Mouse (Mus musculus) spleen, adult 18-20 months (tissue): ENCODE measurements around the gene Ehd4.

Experiments used
- DNase-seq, 2 experiments: peaks; one replicate each; pipeline ENCODE4 v3.0.0; 2022; ENCODE audit warnings: mixed read lengths in 2 of 2

Ehd4 gene

GRCm38 (mm10) chr2:120068555-120069465, 85.6 kb downstream of the Ehd4 start:
- peak in 1 of 2 experiments; percentile 9 for DNase-seq

- DNase-seq = no peak
Observed at GRCm38 (mm10) chr2:120066224-120066623, 88.2 kb downstream of the Ehd4 start.

- no peak for DNase-seq
Observed at GRCm38 (mm10) chr2:120065243-120065642, 89.2 kb downstream of the Ehd4 start.

- DNase-seq = no peak
Observed at GRCm38 (mm10) chr2:120064639-120065038, 89.8 kb downstream of the Ehd4 start.

DNA sequence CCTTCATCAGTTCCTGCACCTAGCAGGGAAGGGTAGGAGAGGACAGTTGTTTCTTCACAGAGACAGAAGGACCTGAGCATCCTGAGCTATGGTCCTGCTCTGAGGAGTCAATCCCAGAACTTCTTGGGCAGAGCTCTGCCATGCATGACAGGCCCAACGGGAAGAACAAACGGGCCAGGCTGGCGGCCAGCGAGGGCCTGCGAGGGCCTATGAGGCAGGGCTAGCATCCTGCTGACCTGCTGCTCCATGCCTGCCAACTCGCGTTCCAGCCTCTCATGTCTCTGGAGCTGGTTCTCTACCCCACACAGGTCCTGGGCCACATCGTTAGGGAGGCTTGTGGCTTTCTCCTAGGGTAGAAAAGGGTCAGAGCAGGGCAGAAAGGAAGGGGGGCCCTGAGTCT, 92.2 kb downstream of the Ehd4 start:
- no peak for DNase-seq

GRCm38 (mm10) chr2:120060651-120061050, 93.8 kb downstream of the Ehd4 start:
- no peak for DNase-seq

GRCm38 (mm10) chr2:120060190-120060589, 94.2 kb downstream of the Ehd4 start:
- DNase-seq = no peak

DNA sequence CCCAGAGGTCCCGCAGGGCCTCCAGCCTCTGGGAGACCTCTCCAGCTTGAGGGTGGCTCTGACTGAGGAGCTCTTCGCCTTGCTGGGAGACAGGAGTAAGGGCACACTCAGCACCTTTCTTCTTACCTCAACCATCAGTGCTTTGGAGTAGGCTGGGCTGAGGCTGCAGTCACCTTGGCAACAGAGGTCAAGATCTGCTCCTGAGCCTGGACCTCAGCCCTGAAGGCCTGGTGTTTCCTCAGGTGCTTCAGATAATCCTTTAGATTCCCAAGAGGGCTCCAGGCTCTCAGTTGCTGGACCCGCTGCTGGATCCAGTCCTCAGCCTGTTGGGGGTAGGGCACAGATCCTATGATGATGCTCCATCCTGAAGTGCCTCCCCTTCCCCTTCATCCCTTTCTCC, 94.9 kb downstream of the Ehd4 start:
- no peak for DNase-seq

GRCm38 (mm10) chr2:120058818-120059217, 95.6 kb downstream of the Ehd4 start:
- DNase-seq = no peak

DNA sequence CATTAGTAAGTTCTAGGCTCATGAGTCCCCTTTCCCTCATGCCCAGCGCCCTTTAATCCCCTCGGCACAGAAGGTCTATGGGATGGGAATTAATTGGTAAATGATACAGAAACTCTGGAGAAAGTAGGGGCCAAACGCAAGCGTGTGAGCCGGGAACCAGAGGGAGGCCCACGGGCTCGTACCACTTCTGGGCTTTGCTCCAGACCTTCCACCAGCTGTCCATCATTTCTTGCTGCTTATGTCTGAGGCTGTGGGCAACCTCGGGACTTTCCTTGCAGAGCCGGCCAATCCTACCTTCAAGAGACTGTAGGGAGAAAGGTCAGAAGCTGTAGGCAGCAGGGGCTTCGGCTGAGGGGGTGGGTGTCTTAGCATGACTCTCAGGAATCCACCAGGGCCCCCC, 98.5 kb downstream of the Ehd4 start:
- no peak for DNase-seq

GRCm38 (mm10) chr2:120054771-120055552, 99.4 kb downstream of the Ehd4 start:
- DNase-seq = no peak

DNA sequence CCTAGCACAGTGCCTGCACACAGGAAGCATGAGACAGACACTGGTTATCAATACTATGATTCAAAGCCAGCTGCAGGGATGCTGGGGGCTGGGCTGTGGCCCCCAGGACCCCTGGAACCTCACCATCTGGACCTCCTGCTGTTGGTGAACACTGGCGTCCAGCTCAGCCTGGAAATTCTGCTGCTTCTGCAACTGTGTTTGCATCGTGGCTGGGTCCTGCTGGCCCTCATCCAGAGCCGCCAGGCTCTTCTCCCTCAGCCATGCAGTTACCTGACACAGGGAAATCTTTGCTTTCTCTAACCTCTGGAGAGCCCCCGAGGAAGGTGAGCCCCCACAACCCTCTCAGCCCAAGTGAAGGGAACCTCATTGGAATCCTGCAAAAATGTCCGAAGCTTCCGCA, 103.0 kb downstream of the Ehd4 start:
- no peak for DNase-seq

- peak; percentile 15 to 39 for DNase-seq
Observed at GRCm38 (mm10) chr2:120049632-120050274, 104.7 kb downstream of the Ehd4 start.

DNA sequence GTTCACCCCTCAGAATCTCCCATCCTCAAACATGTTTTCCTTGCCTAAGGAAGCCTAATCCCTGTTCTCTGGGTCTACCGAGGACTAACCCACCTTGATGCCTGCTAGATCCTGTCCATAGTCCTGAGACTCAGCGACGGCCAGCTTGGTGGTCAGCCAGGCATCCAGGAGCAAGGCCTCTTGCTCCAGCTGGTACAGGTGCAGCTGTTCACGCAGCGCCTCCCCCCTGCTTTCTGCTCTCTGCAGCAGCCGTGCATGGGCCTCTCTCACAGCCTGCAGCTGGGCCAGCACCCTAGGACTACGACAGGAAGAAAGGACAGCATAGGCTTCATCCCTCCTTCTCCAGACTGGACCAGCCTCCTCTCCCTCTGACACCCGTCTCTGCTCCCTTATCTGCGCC, 106.2 kb downstream of the Ehd4 start:
- no peak for DNase-seq

DNA sequence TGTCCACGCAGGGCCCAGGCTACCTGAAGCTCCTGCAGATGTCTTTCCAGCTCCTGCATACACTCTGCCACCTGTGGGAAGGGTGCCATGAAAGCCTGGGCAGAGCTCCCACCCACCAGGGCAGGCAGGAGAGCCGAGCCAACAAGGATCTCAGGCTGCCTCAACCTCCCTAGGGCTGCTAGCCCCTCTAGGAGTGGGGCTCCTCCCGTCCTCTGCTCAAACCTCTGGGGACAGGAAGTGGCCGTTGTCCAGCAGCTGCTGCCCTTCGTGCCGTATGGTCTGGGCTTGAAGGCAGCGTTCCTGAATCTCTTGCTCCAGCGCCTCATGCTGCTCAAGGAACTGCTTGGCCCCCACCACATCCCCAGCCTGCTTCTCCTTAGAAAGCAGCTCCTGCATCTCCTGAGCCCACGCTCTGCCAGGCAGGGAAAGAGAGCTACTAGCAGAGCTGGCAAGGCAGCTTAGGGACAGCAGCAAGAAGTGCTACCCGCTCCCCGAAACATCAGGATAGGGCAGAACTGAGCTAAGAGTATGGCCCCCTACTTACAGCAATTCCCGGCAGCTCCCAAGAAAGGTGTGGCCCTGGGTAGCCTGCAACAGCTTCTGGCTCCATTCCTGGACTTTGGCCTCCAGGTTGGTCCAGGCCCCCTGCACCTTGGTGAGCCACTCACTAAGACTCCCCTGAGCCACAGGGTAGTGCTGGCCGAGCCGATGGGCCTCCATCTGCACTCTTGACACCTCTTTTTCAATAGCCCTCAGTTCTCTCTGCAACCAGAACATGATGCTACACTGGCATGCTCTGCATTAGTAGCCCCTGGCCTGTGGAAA, 107.7 kb downstream of the Ehd4 start:
- no peak for DNase-seq

DNA sequence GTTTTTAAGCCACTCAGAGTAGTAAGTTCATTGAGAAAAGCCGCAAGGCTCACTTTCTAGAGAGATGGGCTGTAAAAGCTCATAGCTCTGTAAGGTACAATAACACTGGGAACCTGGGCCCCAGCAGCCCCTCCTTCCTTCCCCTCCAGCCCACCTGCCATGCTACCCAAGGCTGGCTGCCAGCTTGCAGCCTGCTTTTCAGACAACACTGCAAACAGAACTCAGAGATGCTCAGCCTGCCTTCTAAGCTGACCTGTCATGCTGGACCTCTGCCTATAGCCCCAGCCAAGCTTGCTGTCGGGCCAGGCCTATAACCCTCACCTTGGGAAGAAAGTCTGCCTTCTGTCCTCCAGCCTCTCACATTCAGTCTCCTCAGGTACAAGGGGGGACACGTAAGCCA, 109.7 kb downstream of the Ehd4 start:
- DNase-seq = no peak

GRCm38 (mm10) chr2:120044101-120044603, 110.3 kb downstream of the Ehd4 start:
- DNase-seq = no peak

- DNase-seq = no peak
Observed at GRCm38 (mm10) chr2:120040991-120041390, 113.4 kb downstream of the Ehd4 start.
